Mouse (Mus musculus): ENCODE measurements around the gene Ccdc175.

Gene Ccdc175

DNA sequence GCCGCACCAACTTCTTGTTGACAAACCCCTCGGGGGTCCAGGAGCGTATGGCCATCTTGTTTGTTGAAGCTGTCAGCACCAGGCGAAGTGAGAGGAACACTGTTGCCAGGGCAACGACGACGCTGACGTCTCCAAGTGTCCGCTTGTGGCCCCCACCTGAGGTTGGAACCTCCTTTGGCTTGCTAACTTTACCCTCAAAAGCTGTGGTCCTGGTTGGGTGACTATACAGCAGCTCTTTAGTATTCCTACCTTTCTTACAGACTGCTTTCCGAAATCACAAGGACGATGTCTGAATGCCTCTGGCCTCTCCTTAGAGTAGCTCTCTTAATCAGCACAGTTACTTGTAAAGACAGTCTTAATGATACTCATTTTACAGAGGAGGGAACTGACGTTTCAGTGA, at the start of gene Ccdc175:
Gene Ccdc175 (minus strand): TSS at position 101 of the 400 bp plus-strand sequence.
- no peak for DNase-seq (ENCODE audit: extremely low spot score)

DNA sequence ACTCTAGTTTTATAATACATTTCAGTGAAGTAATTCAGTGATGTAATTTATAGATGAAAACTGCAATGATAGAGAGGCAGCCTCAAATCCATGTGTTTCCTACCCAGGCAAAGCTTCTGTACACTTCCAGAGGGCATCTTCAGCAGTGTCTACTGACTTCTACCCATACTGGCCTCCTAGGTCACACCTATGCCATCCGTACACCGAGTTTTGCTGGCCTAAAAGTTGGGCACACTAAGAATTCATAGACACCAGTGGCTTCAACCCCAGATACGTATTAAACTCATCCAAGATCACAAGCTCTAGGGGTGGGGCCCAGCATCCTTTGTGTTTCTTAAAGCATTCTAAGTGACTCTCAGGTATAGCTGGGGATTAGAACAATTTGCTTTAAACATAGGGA, 49.3 kb upstream of the Ccdc175 start:
- DNase-seq (ENCODE audit: extremely low spot score) = no peak

DNA sequence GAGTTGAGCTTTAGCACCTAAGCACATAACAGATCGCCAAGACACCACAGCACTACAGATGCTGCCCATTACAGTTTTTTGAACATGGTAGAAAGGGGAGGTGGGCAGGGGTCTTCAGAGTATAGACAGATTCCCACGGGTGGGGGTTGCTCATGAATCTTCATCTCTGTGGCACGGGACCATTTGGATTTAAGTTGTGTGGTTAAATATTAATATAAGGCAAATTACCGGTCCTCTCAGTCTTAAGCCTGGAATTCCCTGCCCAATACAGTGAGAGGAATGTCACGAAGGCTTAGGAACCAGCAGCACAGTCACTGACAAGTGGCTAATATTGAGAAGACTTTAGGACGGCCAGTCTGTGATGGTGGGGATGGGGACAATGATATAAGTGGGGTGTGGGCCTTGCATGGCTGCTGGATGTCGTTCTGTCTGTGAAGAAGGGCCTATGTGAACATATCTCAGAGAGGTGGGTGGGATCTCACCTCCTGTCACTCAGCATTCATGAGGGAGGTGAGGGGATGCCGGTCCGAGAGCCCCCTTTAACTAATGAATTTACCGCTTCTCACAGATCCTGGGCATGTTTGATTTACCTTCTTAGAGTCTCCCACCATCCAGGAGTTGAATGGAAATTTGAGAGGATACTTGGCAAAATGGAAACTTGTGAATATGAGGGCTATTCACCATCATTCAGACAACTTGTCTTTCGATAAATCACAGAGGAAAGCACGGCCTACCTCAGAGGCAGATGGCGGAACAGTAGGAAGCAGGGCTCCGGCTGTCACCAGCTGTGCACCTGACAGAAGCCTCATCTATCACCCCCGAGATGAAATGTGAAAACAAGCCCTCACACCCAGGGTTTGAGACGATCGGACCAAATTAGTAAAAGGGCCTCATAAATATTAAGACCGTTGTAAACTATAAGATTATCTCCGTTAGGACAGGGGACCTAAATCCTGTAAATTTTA, 48.3 kb upstream of the Ccdc175 start:
- no peak for DNase-seq (ENCODE audit: extremely low spot score)

DNA sequence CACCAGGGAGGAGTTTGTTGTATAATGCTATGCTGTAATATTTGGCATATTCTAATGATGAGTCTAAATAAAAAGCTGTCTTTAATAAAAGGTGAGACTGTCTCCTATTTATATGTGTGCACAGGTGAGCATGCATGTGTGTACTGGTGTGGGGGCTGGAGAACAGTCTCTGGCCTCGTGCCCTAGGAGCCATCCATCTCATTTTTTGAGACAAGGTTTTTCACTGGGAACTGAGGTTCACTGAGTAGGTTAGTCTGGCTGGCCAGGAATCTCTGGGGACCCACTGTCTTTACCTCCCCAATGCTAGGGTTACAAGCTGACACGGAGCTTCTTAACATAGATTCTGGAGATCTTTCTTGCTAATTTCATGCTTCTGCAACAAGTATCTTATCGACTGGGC, 47.3 kb upstream of the Ccdc175 start:
- no peak for DNase-seq (ENCODE audit: extremely low spot score)

DNA sequence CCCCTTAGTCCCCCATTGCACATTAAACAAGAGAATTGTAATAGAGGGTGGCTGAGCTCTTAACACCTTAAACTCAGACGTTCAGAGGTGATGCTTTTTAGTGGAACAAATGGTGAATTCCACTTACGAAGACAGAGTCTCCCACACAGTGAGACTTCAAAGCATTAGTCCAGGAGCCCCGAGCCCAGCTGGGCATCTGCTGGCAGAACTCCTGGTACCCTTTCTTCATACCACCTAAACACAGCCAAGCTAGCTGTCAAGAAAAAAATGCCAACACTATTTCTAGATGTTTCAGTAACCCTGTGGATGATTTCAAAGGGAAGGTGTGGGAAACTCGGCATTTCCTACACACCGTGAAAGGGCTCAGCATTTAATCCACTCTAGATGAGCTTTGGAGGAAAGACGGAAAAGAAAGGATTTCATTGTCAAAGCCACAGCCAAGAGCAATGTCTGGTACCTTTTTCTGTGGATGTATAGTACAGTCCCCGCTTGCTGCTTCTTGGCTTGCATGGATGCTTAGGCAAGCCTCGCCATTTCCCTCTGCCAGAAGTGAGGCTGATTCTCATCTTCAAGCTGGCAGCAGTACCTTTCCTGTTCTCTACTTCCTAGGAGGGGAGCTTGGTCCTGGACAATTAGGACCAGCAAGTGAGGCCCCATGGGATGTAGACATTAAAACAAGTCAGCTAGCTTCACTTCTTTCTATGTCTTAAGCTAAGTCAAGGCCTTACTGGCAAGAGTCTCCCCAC, 44.8 kb upstream of the Ccdc175 start:
- DNase-seq (ENCODE audit: extremely low spot score) = no peak

DNA sequence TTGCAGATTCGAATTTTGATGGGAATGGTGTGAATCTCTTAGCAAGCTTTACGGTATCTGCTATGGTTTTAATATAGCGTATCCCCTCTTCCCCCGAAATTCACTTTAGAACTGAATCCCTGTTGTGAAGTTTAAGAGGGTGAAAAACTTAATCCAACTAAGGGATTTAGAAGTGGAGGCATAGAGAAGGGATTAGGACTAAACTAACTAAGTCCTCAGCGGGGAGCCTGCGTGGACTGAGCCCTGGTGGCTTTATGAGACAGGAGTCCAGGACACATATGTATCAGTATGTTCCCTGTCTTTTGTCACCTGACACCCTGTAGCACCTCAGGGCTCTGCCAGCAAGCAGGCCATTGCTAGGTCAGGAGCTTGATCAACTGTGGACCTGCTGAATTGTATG, 42.9 kb upstream of the Ccdc175 start:
- no peak for DNase-seq (ENCODE audit: extremely low spot score)

DNA sequence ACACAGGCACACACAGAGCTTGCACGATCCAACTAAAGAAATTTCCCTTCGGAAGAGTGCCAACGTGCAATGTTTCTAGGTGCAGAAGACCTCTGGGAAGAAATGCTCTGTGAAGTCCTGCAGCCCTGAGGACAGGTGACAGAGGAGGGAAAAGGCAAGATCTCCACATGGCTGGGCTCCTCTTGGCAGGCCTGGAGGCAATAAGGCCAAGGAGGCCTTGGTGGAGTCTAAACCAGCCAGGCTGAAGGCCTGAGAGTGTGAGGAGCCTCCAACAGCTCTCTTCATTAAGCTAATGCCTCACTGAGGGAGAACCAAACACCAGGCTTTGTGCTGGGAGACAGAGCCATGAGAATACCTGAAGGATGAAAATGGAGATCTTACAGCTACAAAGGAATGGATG, 40.5 kb upstream of the Ccdc175 start:
- no peak for DNase-seq (ENCODE audit: extremely low spot score)

DNA sequence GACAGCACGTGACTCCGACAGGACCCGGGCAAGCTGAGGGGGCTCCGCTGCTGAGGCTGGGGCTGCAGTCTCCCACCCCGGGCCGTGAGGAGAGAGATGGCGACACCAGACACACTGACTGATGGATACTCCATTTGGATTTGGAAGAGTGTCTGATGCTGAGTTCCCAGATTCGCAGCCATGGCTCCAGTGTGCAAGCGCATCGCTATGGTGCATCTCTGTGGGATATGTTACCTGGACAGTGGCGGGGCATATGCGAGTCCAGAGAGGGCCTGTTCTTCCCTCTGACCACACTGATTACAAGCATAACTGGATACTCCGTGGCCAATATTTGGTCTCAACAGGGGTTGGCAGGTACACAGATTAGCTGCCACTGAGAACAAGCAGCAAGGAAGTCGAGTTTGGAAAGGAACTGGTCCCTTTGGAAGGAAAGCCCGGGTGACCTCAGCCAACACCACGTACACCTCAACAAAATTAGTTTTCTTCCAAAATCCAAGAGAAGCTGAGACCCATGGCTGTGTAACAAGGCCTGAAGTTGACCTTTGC, 38.8 kb upstream of the Ccdc175 start:
- DNase-seq (ENCODE audit: extremely low spot score) = no peak

DNA sequence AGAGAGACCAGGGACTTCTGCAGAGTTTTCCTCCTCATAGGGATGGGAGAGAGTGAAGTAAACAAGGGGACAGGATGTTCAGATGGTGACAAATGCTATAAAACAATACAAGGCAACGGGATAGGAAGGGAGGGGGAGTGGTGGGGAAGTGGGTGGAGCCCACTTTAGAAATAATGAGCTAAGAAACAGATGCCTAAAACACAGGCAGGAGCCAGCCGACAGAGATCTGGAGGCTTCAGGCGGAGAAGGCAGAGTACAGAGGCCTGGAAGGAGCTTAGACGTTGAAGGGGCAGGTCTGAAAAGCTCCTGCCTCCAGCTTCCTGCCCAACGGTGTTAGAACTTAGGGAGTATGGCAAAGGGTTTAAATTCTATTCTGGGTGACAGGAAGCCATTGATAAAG, 28.7 kb upstream of the Ccdc175 start:
- DNase-seq (ENCODE audit: extremely low spot score) = no peak

DNA sequence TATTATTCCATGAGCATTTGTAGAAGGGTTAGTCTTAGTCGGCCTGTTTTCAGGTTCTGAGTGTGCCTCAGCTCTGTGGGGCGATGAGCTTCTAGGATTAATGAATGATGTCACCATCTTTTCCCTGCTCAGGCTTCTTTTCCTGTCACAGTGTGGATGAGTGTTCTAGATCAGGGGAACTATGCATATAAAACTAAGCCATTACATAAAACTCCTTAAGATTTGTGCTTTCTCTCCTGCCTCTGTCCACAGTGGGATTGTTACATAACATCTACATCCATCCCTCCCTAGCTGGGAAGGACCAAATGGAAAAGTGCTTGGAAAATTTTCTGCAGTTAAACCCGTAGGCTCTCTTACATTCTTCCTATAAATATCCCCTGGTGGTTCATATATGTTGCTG, 16.0 kb upstream of the Ccdc175 start:
- no peak for DNase-seq (ENCODE audit: extremely low spot score)

DNA sequence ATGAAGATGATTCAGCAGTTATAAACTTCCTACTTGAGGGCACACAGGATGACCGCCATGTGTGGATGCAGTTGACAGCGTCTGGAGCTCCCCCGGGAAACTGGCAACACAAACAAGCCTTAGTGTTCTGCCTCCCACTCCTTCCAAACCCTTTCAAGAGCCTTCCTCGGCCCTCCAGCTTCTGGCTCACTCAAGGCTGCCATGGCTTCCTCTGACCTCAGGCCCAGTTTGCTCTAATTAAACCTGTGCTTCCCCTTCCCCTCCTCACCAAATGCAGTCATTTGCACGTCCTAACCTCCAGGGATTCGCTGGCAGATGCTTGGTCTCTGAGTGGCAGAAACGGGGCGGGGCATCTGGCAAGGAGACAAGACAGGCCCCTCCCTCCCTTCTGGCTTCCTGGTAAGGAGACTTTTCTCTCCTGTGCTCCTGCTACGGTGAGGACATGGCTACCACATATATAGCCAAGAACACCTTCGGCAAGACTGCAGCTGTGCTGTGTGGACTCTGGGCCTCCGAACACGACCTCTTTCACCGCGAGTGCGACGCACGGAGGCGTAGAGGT, 13.2 kb upstream of the Ccdc175 start:
- DNase-seq (ENCODE audit: extremely low spot score) = peak; percentile 52

DNA sequence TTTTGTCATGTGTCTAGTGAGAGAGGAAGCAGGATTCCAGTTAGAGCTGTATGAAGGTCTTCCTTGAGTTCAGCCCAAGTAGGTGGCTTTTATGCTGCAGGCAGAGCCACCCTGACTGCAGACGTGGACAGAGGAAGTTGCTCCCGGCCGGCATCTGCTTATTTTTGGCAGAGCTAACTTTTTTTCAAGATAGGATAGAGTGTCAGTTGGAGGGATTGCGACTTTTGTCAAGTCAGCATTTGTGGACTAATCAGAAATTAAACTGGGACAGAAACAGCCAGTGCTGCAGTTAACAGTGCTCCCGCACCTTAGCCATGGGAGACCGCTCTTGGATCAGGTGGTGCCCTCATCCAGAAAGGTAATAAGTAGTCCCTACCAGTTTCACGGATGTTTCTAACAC, 12.6 kb upstream of the Ccdc175 start:
- DNase-seq (ENCODE audit: extremely low spot score) = no peak

DNA sequence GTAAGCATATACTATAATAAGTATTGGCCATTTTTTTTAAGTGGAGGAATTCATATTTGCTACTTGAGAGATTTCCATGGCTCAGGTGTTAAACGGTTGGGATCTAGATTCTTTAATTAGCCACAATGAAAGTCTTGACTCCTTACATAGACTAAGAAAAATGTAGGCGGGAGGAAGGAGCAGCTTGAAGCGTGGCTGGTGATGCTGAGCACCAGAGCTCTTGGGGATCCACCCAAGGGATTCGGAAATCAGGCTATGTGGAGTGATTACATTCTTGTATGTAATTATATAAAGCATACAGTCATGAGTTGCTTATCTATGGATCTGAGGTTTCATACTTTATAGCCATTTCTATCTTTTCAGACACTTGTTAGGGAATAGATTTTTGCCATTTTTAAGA, 5.3 kb downstream of the Ccdc175 start:
- no peak for DNase-seq (ENCODE audit: extremely low spot score)

DNA sequence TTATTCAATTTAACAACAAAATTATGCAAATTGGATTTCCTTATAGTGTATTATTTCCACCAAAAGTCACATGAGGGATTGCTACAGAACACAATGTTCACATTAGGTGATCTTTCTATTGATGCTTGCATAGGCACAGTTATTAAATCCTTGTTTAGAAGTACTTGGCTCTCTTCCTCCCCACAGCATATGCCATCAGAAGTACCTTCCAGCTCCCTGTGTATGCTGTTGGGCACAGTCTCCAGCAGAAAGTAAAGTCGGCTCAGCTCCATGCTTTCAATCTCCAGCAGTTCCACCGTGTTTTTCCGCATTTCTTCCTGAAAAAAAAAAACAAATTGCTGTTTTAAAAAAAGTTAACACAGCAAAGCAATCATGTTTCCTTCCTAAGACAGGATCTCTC, 6.5 kb downstream of the Ccdc175 start:
- DNase-seq (ENCODE audit: extremely low spot score) = no peak

DNA sequence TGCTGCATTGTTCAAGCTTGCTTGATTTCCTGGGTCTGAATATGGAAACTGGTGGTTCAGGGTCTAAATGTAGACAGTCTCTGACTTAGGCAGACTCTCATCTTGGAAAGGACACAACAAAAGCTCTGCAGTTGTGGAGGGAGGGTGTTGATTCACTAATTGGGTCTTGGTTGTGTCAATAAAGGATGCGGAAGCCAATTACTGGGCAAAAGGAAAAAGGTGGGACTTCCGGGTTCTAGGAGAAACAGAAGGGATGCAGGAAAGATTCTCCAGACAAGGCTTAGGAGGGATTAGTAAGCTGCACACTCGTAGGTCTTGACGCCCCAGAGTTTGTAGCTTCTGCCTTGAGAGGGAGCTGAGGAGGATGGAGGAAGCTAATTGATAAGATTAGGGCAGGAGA, 26.4 kb downstream of the Ccdc175 start:
- DNase-seq (ENCODE audit: extremely low spot score) = no peak

DNA sequence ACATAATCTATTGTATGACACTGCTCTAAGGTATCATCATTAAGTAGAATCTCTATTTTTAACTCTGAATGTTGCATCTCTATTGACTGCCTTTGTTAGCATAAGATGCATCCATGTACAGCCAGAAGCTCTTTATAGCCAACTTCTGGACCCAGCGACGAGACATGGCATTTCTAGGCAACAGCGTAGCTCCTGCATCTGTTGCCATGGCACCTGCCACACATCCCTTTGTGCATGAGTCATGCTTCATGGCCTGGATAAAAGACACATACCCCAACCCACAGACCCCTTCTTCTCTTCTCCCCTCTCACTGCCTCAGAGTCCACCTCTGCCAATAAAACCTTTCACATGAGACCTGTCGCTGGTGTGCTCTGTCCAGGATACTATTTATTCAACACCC, 34.0 kb downstream of the Ccdc175 start:
- no peak for DNase-seq (ENCODE audit: extremely low spot score)

DNA sequence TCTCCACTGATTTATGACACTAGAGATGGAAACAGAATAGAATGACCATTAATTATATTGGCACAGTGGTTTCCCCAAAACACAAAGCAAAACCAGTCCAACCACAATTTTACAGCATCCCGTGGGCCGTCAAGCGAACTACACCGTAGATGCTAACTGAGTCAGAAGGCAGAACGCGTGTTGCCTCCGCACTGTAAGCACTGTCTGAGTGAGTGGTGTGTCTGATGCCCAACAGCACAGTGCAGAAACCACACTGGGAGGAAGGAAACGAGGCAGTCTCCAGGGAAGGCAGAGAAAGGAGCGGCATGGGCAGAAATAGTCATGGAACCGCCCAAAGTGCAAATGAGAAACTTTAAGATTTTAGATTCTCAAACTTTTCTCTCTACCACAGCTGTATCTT, 55.6 kb downstream of the Ccdc175 start:
- no peak for DNase-seq (ENCODE audit: extremely low spot score)

DNA sequence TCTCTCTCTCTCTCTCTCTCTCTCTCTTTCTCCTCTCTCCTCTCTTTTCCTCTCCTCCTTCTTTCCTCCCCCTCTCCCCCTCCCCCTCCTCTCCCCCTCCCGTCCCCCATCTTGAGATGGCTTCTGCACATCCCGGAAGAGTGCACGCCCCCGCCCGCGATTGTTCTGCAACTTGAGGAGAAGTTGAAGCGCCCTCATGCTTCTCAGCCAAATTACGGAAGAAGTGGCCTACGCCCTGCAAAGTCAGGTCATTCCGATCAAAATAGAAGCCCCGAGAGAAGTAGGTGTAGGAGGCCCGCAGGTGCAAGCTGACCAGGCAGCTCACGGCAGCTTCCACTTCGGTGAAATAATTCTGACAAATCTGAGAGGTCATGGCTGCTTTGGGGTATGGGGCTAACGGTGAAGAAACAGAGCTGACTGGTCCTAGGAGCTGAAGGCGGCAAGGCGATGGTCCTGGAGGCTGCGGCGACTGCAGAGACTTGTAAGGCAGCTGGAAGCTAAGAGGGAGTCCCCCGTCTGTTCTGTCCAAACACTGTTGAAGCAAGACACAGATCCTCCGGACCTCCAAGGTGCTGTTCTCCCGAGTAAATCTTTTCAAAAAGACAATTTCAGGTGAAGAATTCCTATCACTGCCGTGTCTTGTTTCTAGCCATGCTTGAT, 69.0 kb downstream of the Ccdc175 start:
- DNase-seq (ENCODE audit: extremely low spot score) = no peak

DNA sequence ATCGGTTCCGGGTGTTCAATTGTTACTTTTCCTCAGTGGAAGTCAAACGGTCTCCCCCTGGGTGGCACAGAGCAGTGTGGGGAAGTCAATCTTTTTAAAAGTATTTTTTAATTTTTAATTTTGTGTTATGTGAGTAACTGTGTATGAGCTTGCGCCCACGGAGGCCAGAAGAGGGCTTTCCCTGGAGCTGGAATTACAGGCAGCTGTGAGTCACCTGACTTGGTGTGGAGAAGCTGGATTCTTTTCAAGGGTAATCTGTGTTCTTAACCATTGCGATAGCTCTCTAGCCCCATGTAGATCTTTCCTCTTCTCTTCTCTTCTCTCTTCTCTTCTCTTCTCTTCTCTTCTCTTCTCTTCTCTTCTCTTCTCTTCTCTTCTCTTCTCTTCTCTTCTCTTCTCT, 69.7 kb downstream of the Ccdc175 start:
- no peak for DNase-seq (ENCODE audit: extremely low spot score)

DNA sequence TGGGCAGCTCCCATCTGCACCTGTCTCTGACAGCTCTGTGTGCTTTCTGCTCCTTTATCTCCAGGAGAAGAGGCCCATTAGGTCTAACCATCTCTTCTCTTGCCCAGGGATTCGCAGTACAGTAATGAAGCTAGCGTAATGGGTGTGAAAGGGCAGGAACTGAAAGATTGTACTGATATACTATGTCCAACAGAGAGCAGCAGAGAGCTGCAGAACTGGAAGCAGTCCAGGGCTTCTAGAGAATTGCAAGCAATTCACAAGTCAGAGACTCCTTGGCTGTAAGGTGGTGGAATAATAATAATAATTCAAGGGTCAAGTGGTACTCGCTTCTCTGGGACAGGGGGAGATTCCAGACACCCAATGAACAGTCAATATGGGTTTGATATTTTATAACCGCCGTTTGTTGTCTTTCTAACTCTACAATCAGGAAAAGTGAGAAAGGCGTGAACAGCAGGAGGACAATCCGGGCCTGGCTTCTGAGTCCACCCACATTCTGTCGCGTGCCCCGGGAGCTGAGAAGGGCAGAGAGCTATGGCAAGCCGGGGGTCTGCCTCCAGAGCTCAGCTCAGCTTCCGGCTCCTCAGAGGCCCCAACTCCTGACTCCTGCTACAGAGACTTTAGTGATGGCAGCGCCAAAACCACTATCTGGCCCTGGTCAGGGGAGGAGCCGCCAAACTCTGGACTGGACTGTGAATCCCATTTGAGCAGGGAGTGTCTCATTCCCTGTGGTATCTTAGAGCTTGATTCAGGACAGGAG, 80.1 kb downstream of the Ccdc175 start:
- DNase-seq (ENCODE audit: extremely low spot score) = peak; percentile 67

DNA sequence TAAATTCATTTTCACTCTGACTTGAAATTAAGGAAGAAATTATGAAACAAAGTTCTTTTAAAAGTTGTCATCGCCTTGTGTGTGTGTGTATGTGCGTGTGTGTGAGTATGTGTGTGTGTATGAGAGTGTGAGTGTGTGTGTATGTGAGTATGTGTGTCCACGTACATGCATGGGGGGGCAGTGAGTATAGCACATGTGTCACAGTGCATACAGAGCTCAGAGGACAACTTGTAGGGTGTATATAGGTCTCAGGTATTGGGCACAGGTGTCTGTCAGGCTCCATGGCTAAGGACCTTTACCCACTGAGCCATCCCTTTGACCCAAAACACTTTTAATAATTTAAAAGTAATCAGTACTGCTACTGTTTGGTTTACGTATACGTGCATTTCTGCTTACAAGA, 80.8 kb downstream of the Ccdc175 start:
- DNase-seq (ENCODE audit: extremely low spot score) = no peak
